Mouse (Mus musculus) G1E (cell line): ENCODE measurements around the gene Lbhd1.

ENCODE experiments used
- CTCF ChIP-seq: IDR thresholded peaks from 2 replicates; pipeline ENCODE4 v1.5.1; 2012; ENCODE audit warnings: low read depth, low read length, inconsistent platforms, mixed read lengths
- GATA1 ChIP-seq: IDR thresholded peaks from 2 replicates; pipeline ENCODE4 v1.6.1; 2012; ENCODE audit warnings: borderline replicate concordance, low read length, inconsistent platforms, mixed read lengths
- GATA2 ChIP-seq: IDR thresholded peaks from 2 replicates; pipeline ENCODE4 v1.6.1; 2012; ENCODE audit warnings: low read depth, low read length, inconsistent platforms, borderline replicate concordance
- POLR2AphosphoS5 ChIP-seq: IDR thresholded peaks from 2 replicates; pipeline ENCODE4 v1.6.1; 2012; ENCODE audit warnings: low read depth, low read length, inconsistent platforms; ENCODE audit not compliant: insufficient replicate concordance
- TAL1 ChIP-seq: conservative IDR thresholded peaks from 2 replicates; pipeline ENCODE4 v1.6.1; 2012; ENCODE audit warnings: low read depth, low read length, inconsistent platforms, mixed read lengths

- TF ChIP-seq CTCF, result no peak
- TF ChIP-seq TAL1, result no peak
- TF ChIP-seq POLR2AphosphoS5, result no peak
- no peak for TF ChIP-seq GATA1
- TF ChIP-seq GATA2, result no peak
Observed at GRCm38 (mm10) chr19:8852236-8852928, 31.1 kb upstream of the Lbhd1 start.
